In genomic region chr9:40400171-40400570, GRCm38 (mm10) we compare ENCODE assay signal across 31 mouse cellular contexts.
"Had no signal": no experiment of that assay in that cellular context is flagged by ENCODE, and none has a peak within 500 bp of the region (broad histone marks: within the 10 kb centered on the region; RNA-seq: fewer than 3 reads in every experiment).

No protein-coding gene starts in this region.

- H3K9ac ChIP-seq: limb, embryonic 12.5 days; limb, embryonic 13.5 days; limb, embryonic 15.5 days; liver, embryonic 12.5 days; liver, embryonic 13.5 days; liver, embryonic 14.5 days; liver, embryonic 15.5 days; liver, postnatal 0 days; lung, embryonic 14.5 days; lung, embryonic 15.5 days; midbrain, embryonic 12.5 days; midbrain, embryonic 13.5 days; midbrain, embryonic 15.5 days; neural tube, embryonic 12.5 days had no signal

- H3K27ac ChIP-seq: limb, embryonic 10.5 days; limb, embryonic 12.5 days; limb, embryonic 13.5 days; limb, embryonic 15.5 days; liver, embryonic 12.5 days; liver, embryonic 13.5 days; liver, embryonic 14.5 days; liver, embryonic 15.5 days; lung, embryonic 15.5 days; macrophage; midbrain, embryonic 10.5 days; midbrain, embryonic 12.5 days; midbrain, embryonic 13.5 days; midbrain, embryonic 15.5 days; neural tube, embryonic 12.5 days had no signal

- H3K9me3 ChIP-seq: limb, embryonic 10.5 days; limb, embryonic 12.5 days; limb, embryonic 13.5 days; limb, embryonic 15.5 days; liver, embryonic 12.5 days; liver, embryonic 13.5 days; liver, embryonic 15.5 days; lung, embryonic 15.5 days; megakaryocyte, embryonic 14.5 days; midbrain, embryonic 10.5 days; midbrain, embryonic 12.5 days; midbrain, embryonic 13.5 days; midbrain, embryonic 15.5 days; neural tube, embryonic 12.5 days had no signal

- DNase-seq: left cerebral cortex, postnatal 4 days; liver; liver, embryonic 13.5 days; liver, postnatal 0 days; lung, adult 18-20 months; lung, adult 2 months; lung, embryonic 14.5 days; lung, postnatal 10 days; lung, postnatal 14 days; lung, postnatal 36 days; lung, postnatal 4 days; midbrain, embryonic 14.5 days had no signal

- H3K4me3 ChIP-seq: limb, embryonic 10.5 days; limb, embryonic 12.5 days; limb, embryonic 13.5 days; limb, embryonic 15.5 days; liver, embryonic 12.5 days; liver, embryonic 13.5 days; liver, embryonic 15.5 days; lung, embryonic 15.5 days; megakaryocyte, embryonic 14.5 days; midbrain, embryonic 10.5 days; midbrain, embryonic 12.5 days; midbrain, embryonic 13.5 days; midbrain, embryonic 15.5 days; myocyte; neural tube, embryonic 12.5 days had no signal

- H3K36me3 ChIP-seq: limb, embryonic 10.5 days; limb, embryonic 12.5 days; limb, embryonic 13.5 days; limb, embryonic 15.5 days; liver, embryonic 12.5 days; liver, embryonic 13.5 days; liver, embryonic 15.5 days; lung, embryonic 15.5 days; midbrain, embryonic 10.5 days; midbrain, embryonic 12.5 days; midbrain, embryonic 13.5 days; midbrain, embryonic 15.5 days; neural tube, embryonic 12.5 days had no signal

- H3K27me3 ChIP-seq: limb, embryonic 13.5 days; limb, embryonic 15.5 days; liver, embryonic 12.5 days; liver, embryonic 13.5 days; liver, embryonic 15.5 days; lung, embryonic 15.5 days; midbrain, embryonic 12.5 days; midbrain, embryonic 13.5 days; midbrain, embryonic 15.5 days; neural tube, embryonic 12.5 days had no signal

- H3K4me1 ChIP-seq: limb, embryonic 12.5 days; limb, embryonic 15.5 days; liver, embryonic 12.5 days; liver, embryonic 13.5 days; liver, embryonic 15.5 days; lung, embryonic 15.5 days had no signal

- ATAC-seq: liver, embryonic 12.5 days; liver, postnatal 0 days; lung, postnatal 0 days; midbrain, embryonic 13.5 days; midbrain, embryonic 15.5 days; midbrain, embryonic 16.5 days had no signal

- H3K4me2 ChIP-seq: limb, embryonic 12.5 days; limb, embryonic 13.5 days; limb, embryonic 15.5 days; liver, embryonic 11.5 days; liver, embryonic 12.5 days; liver, embryonic 13.5 days; liver, embryonic 15.5 days; lung, embryonic 14.5 days; lung, embryonic 15.5 days; midbrain, embryonic 12.5 days; midbrain, embryonic 13.5 days; midbrain, embryonic 15.5 days; neural tube, embryonic 12.5 days had no signal
